Mouse (Mus musculus): Measurements from ENCODE around the gene Bod1l. TPM values are rescaled to one million over a fixed set of nuclear protein-coding genes. Genes with fewer than 3 reads are reported as not detected.

The Bod1l gene
- polyA plus RNA-seq, 1 experiment from 2014 or later, result 20.2 TPM

DNA sequence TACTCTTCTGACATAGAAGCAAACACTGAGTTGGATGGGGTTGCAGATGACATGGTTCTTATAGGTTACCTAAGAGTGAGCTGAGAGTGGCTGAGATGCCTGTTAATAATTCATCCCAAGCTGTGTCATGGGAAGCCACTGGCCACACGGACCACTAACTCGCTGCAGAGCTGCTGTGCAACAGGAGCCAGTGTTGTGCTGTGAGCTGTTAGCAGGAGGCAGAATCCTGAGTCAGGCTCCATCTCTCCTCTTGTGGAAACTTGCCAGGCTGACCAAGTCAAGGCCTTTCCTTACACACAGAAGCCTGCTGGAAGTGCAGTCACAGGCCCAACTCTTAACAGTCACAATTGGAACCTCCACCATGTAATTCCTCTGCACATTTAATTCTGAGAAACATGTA lies 53.6 kb downstream of the Bod1l start:
- Histone ChIP-seq H3K4me1 (replicated peaks) (no peaks in the 10 kb centered on the region), H3K36me3 (peaks cover 18% of the 10 kb centered on the region), H3K9ac (no peak overlapping the region), H3K4me3 (replicated peaks) (no peak overlapping the region), H3K27me3 (replicated peaks) (no peaks in the 10 kb centered on the region), H3K9me3 (no peaks in the 10 kb centered on the region), H3K4me2 (replicated peaks) (no peak overlapping the region), H3K27ac (no peak overlapping the region)
- no peak for ATAC-seq
- WGBS, result 74% methylated on average over 2 of the region's 2 CpGs

DNA sequence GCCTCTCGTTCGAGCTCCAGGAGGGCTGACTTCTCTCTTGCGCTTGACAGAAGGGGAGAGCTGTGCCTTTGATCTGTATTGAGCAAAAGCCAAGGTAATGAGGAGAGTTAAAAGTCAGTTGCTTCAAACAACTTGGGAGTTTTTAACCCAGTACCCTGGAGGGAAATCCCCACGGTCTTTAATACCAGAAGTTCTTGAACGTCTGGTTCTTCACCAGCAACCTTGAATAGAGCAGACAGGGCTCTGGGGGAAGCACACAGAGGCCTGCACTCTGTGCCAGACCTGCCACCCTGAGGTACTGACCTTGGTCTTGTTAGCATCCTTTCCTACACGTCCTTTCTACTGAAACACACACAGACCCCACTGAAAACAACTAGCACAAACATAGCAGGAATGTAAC lies 55.2 kb downstream of the Bod1l start:
- Histone ChIP-seq H3K27ac (no peak overlapping the region), H3K27me3 (replicated peaks) (no peaks in the 10 kb centered on the region), H3K4me1 (replicated peaks) (no peaks in the 10 kb centered on the region), H3K4me3 (replicated peaks) (no peak overlapping the region), H3K36me3 (peaks cover 19% of the 10 kb centered on the region), H3K9ac (no peak overlapping the region), H3K4me2 (replicated peaks) (no peak overlapping the region), H3K9me3 (no peaks in the 10 kb centered on the region)
- WGBS, result 76% methylated on average over 6 of the region's 6 CpGs
- ATAC-seq, result no peak

- Histone ChIP-seq H3K4me1 (replicated peaks) (no peaks in the 10 kb centered on the region), H3K4me2 (replicated peaks) (no peak overlapping the region), H3K36me3 (peaks cover 10% of the 10 kb centered on the region), H3K4me3 (replicated peaks) (no peak overlapping the region), H3K9ac (no peak overlapping the region), H3K27ac (no peak overlapping the region), H3K27me3 (replicated peaks) (no peaks in the 10 kb centered on the region), H3K9me3 (no peaks in the 10 kb centered on the region)
- WGBS, result 88% methylated on average over 5 of the region's 5 CpGs
- no peak for ATAC-seq
These were observed 62.2 kb downstream of the Bod1l start for GRCm38 (mm10) chr5:41781890-41782289.

DNA sequence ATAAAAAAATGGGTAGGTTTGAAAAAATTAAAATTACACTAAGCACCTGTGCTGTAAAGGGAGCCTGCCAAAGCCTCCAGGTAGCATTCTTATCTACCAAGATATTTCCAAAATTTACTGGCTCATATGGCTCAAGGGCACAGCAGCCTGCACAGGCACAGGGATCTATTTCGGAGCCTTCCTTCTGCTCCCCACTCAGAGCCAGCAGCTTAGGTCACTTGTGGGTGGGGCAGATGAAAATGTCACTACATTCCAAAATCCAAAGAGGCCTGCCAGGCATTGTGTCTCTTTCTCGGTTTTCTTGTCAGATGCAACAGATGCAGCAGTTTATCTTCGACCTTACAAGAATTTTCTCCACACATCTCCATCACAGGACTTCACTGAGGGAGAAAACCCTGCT lies 64.1 kb downstream of the Bod1l start:
- ATAC-seq, result no peak
- Histone ChIP-seq H3K27ac (no peak overlapping the region), H3K4me3 (replicated peaks) (no peak overlapping the region), H3K9me3 (no peaks in the 10 kb centered on the region), H3K36me3 (no peaks in the 10 kb centered on the region), H3K4me1 (replicated peaks) (no peaks in the 10 kb centered on the region; the same call in 1 of the 2 replicates), H3K9ac (no peak overlapping the region), H3K4me2 (replicated peaks) (no peak overlapping the region), H3K27me3 (replicated peaks) (no peaks in the 10 kb centered on the region)
- WGBS, result 68% methylated on average over 3 of the region's 3 CpGs

- WGBS, result 18% methylated on average over 6 of the region's 6 CpGs
- ATAC-seq, result no peak
- Histone ChIP-seq H3K36me3 (no peaks in the 10 kb centered on the region), H3K4me1 (replicated peaks) (no peaks in the 10 kb centered on the region; the same call in 1 of the 2 replicates), H3K4me2 (replicated peaks) (no peak overlapping the region), H3K27me3 (replicated peaks) (no peaks in the 10 kb centered on the region), H3K9me3 (no peaks in the 10 kb centered on the region), H3K27ac (no peak overlapping the region), H3K4me3 (replicated peaks) (no peak overlapping the region), H3K9ac (no peak overlapping the region)
These were observed 68.4 kb downstream of the Bod1l start for GRCm38 (mm10) chr5:41775728-41776127.

DNA sequence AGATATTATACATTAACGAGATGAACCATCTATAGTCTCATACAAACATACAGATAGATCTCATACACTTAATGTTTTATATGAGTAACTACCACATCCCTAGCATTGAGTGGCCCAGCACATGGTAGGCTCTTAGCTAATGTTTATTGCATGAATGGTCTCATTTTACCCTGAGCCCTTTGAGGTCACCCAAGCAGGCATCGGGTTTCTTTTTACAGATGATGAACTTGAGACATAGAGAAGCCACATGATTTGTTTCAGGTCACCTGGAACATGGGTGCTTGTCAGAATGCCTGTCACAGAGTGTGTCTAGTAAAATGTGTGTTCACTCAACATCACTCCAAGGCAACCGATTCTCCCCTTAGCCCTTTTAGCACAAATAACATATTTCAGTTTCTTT lies 68.8 kb downstream of the Bod1l start:
- no peak overlapping the region for H3K4me3 ChIP-seq (replicated peaks)
- no peak overlapping the region for H3K4me2 ChIP-seq (replicated peaks)
- H3K9me3 ChIP-seq, result no peaks in the 10 kb centered on the region
- H3K9ac ChIP-seq, result no peak overlapping the region
- H3K27ac ChIP-seq, result no peak overlapping the region
- H3K4me1 ChIP-seq (replicated peaks), result no peaks in the 10 kb centered on the region; the same call in 1 of the 2 replicates
- H3K36me3 ChIP-seq, result no peaks in the 10 kb centered on the region
- 42% methylated on average over 3 of the region's 3 CpGs for WGBS
- H3K27me3 ChIP-seq (replicated peaks), result no peaks in the 10 kb centered on the region
- no peak for ATAC-seq

DNA sequence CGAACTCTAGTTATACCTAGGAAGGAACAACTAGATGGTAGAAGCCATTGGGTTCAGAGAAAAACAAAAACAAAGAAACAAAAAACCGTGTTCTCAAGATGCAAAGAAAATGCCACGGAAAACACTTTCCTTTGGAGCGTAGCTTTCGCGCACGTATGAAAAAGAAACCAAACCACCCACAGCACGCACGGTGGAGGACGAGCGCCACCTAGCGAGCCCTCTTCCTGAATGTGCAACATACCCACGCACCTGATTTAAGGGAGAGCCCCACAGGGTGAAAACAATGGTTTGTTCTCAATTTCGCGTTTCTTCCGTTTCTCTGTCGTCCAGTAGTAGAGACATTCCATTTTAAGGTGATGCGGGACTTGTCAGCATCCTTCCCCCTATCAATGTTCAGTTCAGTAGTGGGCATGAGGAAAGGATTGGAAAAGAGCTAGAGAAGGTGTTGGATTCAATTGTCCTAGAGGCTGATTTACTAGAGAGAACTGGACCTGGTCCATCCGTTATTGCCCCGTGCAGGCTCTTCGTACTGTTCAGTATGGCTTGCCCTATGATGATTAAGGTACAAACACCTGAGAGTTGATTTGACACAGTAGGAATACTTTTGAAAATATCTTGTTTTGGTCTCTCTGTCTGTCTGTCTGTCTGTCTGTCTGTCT lies 75.6 kb downstream of the Bod1l start:
- Histone ChIP-seq H3K27ac (no peak overlapping the region), H3K36me3 (no peaks in the 10 kb centered on the region), H3K4me2 (replicated peaks) (peak overlapping the region; percentile 34), H3K4me3 (replicated peaks) (peak overlapping the region; percentile 16), H3K9ac (no peak overlapping the region), H3K27me3 (replicated peaks) (peaks cover 33% of the 10 kb centered on the region), H3K9me3 (no peaks in the 10 kb centered on the region), H3K4me1 (replicated peaks) (peaks cover 13% of the 10 kb centered on the region)
- WGBS, result 6% methylated on average over 21 of the region's 21 CpGs
- peak; percentile 73; the same call in 1 of the 2 replicates for ATAC-seq

DNA sequence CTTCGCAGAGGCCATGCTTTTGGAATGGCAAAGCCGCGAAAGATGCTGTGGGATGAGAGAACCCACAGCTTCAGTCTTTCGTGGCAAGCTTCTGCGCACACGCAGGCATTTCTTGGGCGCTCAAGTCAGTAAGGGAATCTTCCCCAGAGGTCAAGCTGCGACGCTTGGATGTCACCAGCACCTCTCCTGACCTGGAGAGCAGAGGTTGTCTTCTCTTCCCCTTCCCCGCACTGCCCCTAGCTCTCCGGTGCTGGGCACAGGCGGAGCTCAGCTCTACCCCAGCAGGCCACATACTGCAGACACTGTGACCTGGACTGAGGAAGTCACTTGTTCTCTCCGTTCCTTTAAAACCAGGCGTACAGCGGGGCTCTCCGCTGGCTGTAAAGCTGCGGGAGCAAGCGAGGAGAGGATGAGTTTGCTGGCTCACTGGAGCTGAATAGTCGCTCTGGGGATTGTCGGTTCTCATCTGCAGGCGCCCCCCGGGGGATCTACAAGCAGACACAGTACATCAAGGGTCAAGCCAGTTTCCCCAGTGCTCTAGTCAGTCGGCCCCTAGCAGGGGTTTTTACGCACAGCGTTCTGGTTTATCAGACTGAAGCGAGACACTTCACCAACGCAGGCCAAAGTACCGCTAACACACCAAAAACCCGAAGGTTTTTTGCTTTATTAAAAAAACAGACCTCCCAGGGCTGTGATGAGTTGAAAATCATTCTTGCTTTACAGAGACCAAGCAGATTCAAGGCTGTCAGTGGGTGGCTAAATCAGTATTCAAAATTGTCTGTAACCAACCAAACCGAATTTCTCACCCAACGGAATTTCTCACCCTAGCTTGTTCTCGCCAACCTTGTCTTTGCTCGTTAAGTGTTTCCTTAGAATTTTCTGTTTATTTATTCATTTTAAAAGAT lies 76.6 kb downstream of the Bod1l start:
- Histone ChIP-seq H3K9ac (no peak overlapping the region), H3K9me3 (no peaks in the 10 kb centered on the region), H3K36me3 (no peaks in the 10 kb centered on the region), H3K27me3 (replicated peaks) (peaks cover 43% of the 10 kb centered on the region), H3K4me2 (replicated peaks) (peak overlapping the region; percentile 34), H3K4me3 (replicated peaks) (peak overlapping the region; percentile 6; the same call in 1 of the 2 replicates), H3K4me1 (replicated peaks) (peaks cover 16% of the 10 kb centered on the region), H3K27ac (no peak overlapping the region)
- 29% methylated on average over 33 of the region's 33 CpGs for WGBS
- no peak for ATAC-seq

DNA sequence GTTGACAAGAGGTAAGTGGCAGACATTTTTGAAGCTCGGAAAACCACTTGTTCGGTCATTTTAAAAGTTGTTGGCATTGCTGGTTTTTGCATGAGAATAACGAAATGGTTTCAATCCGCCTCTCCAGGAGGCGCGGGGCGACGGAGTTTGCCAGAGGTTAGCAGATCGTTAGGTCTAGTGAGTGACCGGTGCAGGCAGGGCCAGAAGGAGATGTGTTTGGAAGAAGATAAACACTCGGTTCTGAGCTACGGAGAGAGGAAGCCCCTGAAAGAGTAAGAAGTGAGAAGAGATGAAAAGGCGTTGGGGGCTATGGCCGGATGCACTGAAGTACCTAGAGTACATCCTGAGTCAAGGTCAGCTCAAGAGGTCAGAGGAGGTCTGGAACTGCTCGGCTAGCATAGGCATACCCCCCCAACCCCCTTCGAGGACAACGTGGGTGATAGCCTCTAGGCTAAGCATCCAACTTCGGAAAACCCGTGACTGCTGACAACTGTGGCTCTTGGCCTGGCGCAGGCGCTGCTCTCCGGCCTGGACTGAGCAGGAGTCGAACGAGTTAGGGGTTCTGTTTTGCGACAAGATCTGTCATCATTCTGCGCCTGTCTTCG lies 77.6 kb downstream of the Bod1l start:
- Histone ChIP-seq H3K36me3 (no peaks in the 10 kb centered on the region), H3K9ac (no peak overlapping the region), H3K27me3 (replicated peaks) (peaks cover 53% of the 10 kb centered on the region), H3K27ac (no peak overlapping the region), H3K4me1 (replicated peaks) (peaks cover 20% of the 10 kb centered on the region), H3K4me3 (replicated peaks) (no peak overlapping the region), H3K9me3 (no peaks in the 10 kb centered on the region), H3K4me2 (replicated peaks) (no peak overlapping the region; the same call in 1 of the 2 replicates)
- 26% methylated on average over 27 of the region's 27 CpGs for WGBS
- ATAC-seq, result no peak

DNA sequence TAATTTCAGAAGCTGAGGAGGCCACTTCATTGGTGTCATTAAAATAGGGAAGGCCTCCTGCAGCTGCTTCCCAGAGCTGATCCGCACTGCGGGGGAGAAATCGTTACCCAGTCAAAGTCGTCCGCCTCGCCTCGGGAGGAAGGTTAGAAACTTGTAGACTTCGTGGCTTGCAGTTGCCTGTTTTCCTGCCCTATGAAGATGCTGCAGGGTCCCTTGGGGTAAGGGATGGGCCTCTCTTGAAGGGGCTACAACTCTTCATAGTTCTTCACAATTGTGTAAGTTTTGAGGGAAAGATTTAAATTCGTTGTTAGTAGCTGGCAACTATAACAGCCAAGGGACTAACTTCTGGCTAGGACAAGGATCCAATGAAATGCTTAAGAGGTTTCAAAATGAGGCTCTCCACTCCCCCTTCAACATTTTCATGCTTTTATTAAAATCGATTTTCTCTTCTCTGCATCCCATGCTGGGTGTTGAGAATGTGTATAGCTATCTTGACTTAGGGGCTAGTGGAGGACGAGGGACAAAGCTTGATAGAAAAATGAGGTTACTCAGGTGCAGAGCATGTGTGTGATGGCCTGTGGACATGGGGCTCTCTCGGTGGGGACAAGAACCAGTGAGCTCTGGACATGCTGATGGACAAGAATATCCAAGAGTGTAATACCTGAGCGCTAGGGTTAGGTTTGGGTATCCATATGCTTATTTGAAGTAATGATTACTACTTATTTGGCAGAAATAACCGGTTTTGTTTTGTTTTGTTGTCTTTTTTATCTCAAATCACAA lies 78.3 kb downstream of the Bod1l start:
- Histone ChIP-seq H3K9me3 (no peaks in the 10 kb centered on the region), H3K4me3 (replicated peaks) (no peak overlapping the region), H3K4me1 (replicated peaks) (peaks cover 22% of the 10 kb centered on the region), H3K27ac (no peak overlapping the region), H3K27me3 (replicated peaks) (peaks cover 60% of the 10 kb centered on the region), H3K36me3 (no peaks in the 10 kb centered on the region), H3K9ac (no peak overlapping the region), H3K4me2 (replicated peaks) (no peak overlapping the region)
- WGBS, result 27% methylated on average over 14 of the region's 14 CpGs
- ATAC-seq, result no peak

DNA sequence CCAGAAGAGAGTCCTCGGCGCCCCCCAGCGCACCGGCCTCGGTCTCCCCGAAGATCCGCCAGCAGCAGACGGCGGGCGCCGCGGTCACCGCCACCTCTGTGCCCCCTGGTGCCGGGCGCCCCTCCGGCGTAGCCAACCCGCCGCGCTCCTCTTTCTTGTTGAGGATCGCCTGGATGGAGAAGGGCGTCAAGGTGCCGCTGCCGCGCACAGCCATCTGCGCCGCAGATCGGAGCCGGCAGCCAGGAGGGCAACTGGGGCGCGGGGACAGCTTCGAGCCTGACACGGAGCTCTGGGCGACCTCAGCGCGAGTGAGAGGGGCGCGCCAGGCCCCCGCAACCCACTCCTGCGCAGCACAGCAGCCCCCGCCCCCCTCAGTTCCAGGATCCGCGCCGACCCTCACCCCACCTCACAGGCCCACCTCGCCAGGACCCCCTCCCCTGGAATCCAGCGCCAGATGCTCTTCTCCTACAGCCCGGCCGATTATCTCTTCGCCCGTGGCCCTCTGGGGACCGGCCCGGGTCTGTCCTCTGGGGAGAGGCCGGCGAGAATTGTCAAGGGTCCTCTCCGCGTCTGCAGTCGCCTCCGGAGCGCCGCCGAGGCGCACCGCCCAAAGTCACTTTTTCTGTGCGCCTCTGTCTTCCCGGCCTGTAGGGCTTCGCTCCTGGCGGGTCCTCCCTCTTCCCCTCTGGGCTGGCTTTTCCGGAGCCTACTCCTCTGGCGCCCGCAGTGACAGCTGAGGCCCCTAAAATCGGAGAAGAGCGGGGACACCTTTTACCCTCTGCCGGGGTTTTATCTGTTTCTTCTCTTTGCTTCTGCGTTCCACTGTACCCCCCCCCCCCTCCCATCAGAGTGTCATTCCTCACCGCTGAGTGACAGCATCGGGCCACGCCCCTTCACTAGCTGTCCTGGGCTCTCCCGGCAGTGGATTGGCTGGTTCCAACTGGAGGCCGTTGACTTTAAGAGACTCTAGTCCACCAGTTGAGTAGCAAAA lies 80.1 kb downstream of the Bod1l start, which contains the start of gene Nkx3-2:
Gene Nkx3-2, minus strand, starts transcription at position 771 of the 991 bp plus-strand sequence.
- Histone ChIP-seq H3K4me3 (replicated peaks) (peak within 1 kb of the TSS; percentile 54), H3K36me3 (no peaks in the 10 kb centered on the region), H3K4me1 (replicated peaks) (peaks cover 22% of the 10 kb centered on the region), H3K27me3 (replicated peaks) (peaks cover 67% of the 10 kb centered on the region), H3K27ac (peak within 1 kb of the TSS; percentile 75), H3K4me2 (replicated peaks) (peak within 1 kb of the TSS; percentile 80), H3K9me3 (no peaks in the 10 kb centered on the region), H3K9ac (peak within 1 kb of the TSS; percentile 50)
- 0% methylated on average over 78 of the region's 79 CpGs for whole genome bisulfite sequencing
- ATAC-seq, result peak; percentile 75

Data from intestine, embryonic 15.5 days (tissue).